Mouse (Mus musculus) CH12.LX (cell line): Measurements from ENCODE around the gene Man1b1. TPM values are rescaled to one million over a fixed set of nuclear protein-coding genes. Genes with fewer than 3 reads are reported as not detected.
A peak's percentile ranks its signal among the peaks of the same experiment; 100 is the strongest.

ENCODE experiments used
- DNase-seq: peaks from one replicate; pipeline ENCODE4 v3.0.0-alpha.2; 2013; ENCODE audit errors: extremely low read depth
- H3K27ac ChIP-seq: 2 replicates; pipeline ENCODE4 v1.5.1; 2012; ENCODE audit warnings: low read depth, mild to moderate bottlenecking, control low read depth, moderate library complexity; ENCODE audit not compliant: insufficient read depth
- H3K27me3 ChIP-seq: replicated peaks from 2 replicates; pipeline ENCODE3; 2012; ENCODE audit warnings: inconsistent platforms
- H3K36me3 ChIP-seq, 2 experiments: replicated peaks in 1 of 2; 2 replicates each; pipeline versions ENCODE3 to v1.6.1; 2012; ENCODE audit warnings: inconsistent platforms in 1 of 2, low read length in 1 of 2, mild to moderate bottlenecking in 1 of 2, mixed read lengths in 1 of 2, moderate library complexity in 1 of 2; ENCODE audit not compliant: control insufficient read depth in 1 of 2, insufficient read depth in 1 of 2
- H3K4me1 ChIP-seq, 2 experiments: 2 replicates each; pipeline ENCODE4 v1.6.1; 2012; ENCODE audit warnings: inconsistent platforms in 1 of 2, moderate library complexity in 1 of 2; ENCODE audit not compliant: insufficient read depth in 2 of 2, control insufficient read depth in 1 of 2
- H3K4me2 ChIP-seq: 2 replicates; pipeline ENCODE4 v1.6.1; 2012; ENCODE audit warnings: low read depth, mild to moderate bottlenecking, control low read depth; ENCODE audit not compliant: poor library complexity, insufficient read depth, severe bottlenecking
- H3K4me3 ChIP-seq, 3 experiments: fragments of 150-350 bp in 1 of 3; sonication (generic) in 1 of 3; replicated peaks in 1 of 3; 2 replicates each; pipeline versions ENCODE3 to v1.5.1; 2011 to 2012; ENCODE audit warnings: low read depth in 2 of 3, low read length in 2 of 3, mild to moderate bottlenecking in 2 of 3, moderate library complexity in 2 of 3, control low read depth in 1 of 3, improper control_type of control experiment in 1 of 3, inconsistent platforms in 1 of 3, mixed read lengths in 1 of 3; ENCODE audit not compliant: poor library complexity in 1 of 3
- H3K79me2 ChIP-seq: replicated peaks from 2 replicates; pipeline ENCODE4 v1.6.1; 2012; ENCODE audit warnings: mild to moderate bottlenecking, moderate library complexity; ENCODE audit not compliant: control insufficient read depth, poor library complexity, insufficient read depth, severe bottlenecking; ENCODE audit errors: extremely low read depth
- H3K9ac ChIP-seq: 2 replicates; pipeline ENCODE4 v1.6.1; 2012; ENCODE audit warnings: low read depth, mild to moderate bottlenecking, control low read depth, moderate library complexity; ENCODE audit not compliant: insufficient read depth
- H3K9me3 ChIP-seq: replicated peaks from 2 replicates; pipeline ENCODE3; 2012; ENCODE audit warnings: low read length, inconsistent platforms, mixed read lengths
- CTCF ChIP-seq, 2 experiments: IDR thresholded peaks in 1 of 2; conservative IDR thresholded peaks in 1 of 2; 2 replicates each; pipeline ENCODE4 v1.5.1; 2011 to 2012; ENCODE audit warnings: low read depth in 2 of 2, low read length in 2 of 2, improper control_type of control experiment in 1 of 2, inconsistent platforms in 1 of 2, mild to moderate bottlenecking in 1 of 2, moderate library complexity in 1 of 2
- JUN ChIP-seq: IDR thresholded peaks from 2 replicates; pipeline ENCODE4 v1.6.1; 2011; ENCODE audit warnings: low read depth, mild to moderate bottlenecking, low read length, improper control_type of control experiment, moderate library complexity; ENCODE audit not compliant: insufficient read depth
- MAFK ChIP-seq: IDR thresholded peaks from 2 replicates; pipeline ENCODE4 v1.6.1; 2011; ENCODE audit warnings: low read length, improper control_type of control experiment; ENCODE audit not compliant: insufficient replicate concordance
- NELFE ChIP-seq: IDR thresholded peaks from 2 replicates; pipeline ENCODE4 v1.6.1; 2011; ENCODE audit warnings: low read depth, low read length, improper control_type of control experiment
- RAD21 ChIP-seq: IDR thresholded peaks from 2 replicates; pipeline ENCODE4 v1.6.1; 2011; ENCODE audit warnings: low read depth, mild to moderate bottlenecking, low read length, improper control_type of control experiment, moderate library complexity
- SMC3 ChIP-seq: IDR thresholded peaks from 2 replicates; pipeline ENCODE4 v1.6.1; 2011; ENCODE audit warnings: low read depth, low read length, improper control_type of control experiment
- ZNF384 ChIP-seq: IDR thresholded peaks from 2 replicates; pipeline ENCODE4 v1.6.1; 2012; ENCODE audit warnings: low read depth, low read length, improper control_type of control experiment, inconsistent platforms
- dilution Hi-C: fragments of 300-500 bp; cut with MboI; formaldehyde crosslinking; loops from 2 replicates; pipeline ENCODE4 v1.14.3; 2020; ENCODE audit warnings: low sequenced_read_pairs; ENCODE audit not compliant: extremely low pct_unique_long_range_greater_than_20kb, extremely low pct_ligation_motif_present
- in situ Hi-C: fragments of 300-500 bp; cut with MboI; formaldehyde crosslinking; loops from 3 replicates; pipeline ENCODE4 v1.14.3; 2019; ENCODE audit warnings: low sequenced_read_pairs, low pct_ligation_motif_present, low pct_unique_long_range_greater_than_20kb, mixed read lengths
- polyA plus RNA-seq: library from polyadenylated mRNA; unstranded; fragments of >175 nt; gene quantifications from 2 replicates; pipeline ENCODE4 v1.2.1, GENCODE M21; 2012; ENCODE audit warnings: low read depth; ENCODE audit not compliant: insufficient read length
- total RNA-seq, 2 experiments: library from RNA; depleted of rRNA; stranded (reverse); fragments of 300-350 nt in 1 of 2; fragments of >200 nt in 1 of 2; gene quantifications; 2 replicates each; pipeline ENCODE4 v1.2.3; 2012 to 2014

The Man1b1 gene
- total and polyA plus RNA-seq, 3 experiments, result 39.3 to 68.8 (median 45.7) TPM

DNA sequence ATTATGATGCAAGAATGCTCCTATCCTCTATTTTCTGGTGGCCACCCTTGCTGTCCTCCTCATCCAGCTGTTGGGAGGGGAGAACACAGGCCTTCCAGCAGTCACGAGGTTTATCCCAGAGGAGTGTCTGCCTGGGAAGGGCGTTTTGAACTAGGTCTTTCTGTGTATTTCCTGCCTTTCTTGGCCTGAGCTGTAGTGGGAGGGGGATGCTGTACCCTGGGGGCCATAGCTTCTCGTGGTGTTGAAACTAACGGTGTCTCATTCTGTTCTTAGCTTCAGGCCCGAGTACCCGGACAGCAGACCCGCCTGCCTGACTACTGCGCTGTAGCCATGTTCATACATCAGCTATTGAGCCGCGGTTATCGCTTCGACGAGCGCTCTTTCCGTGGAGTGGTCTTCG is 68.2 kb downstream of the Man1b1 start:
- DNase-seq, result no peak
- Histone ChIP-seq H3K4me3 (no peak overlapping the region), H3K9ac (no peak overlapping the region), H3K27me3 (peaks cover 94% of the 10 kb centered on the region), H3K36me3 (no peaks in the 10 kb centered on the region), H3K4me1 (no peaks in the 10 kb centered on the region), H3K9me3 (no peaks in the 10 kb centered on the region), H3K27ac (no peak overlapping the region), H3K4me2 (no peak overlapping the region), H3K79me2 (no peaks in the 10 kb centered on the region)
- in situ Hi-C loops (loop anchor here (5.0 kb wide), 1 partner anchor 33 kb away; the partner anchor contains the start of gene Uap1l1), dilution Hi-C loops (no loop called here)
- TF ChIP-seq ZNF384 (no peak), MAFK (no peak)

DNA sequence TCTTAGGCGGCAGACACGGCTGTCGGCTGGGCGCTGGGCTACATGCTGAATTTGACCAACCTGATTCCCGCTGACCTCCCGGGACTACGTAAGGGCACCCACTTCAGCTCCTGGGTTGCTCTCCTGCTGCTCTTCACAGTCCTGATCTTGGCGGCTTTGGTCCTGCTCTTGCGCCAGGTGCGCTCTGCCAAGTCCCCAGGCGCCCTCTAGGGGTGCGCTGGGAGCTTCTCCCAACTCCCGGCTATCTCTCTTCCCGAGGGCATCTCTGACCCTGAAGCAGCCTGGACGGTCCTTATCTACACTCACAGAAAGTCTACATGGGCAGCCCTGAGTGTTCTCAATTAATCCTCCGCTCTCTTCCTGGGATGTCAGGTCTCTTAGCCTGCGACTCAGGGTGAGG is 68.6 kb downstream of the Man1b1 start:
- in situ Hi-C loops, result loop anchor here (5.0 kb wide), 1 partner anchor 33 kb away; the partner anchor contains the start of gene Uap1l1
- Histone ChIP-seq H3K27me3 (peaks cover 94% of the 10 kb centered on the region), H3K79me2 (no peaks in the 10 kb centered on the region), H3K36me3 (no peaks in the 10 kb centered on the region), H3K4me3 (no peak overlapping the region), H3K9ac (no peak overlapping the region), H3K4me2 (no peak overlapping the region), H3K9me3 (no peaks in the 10 kb centered on the region), H3K4me1 (no peaks in the 10 kb centered on the region), H3K27ac (no peak overlapping the region)
- no peak for DNase-seq
- peak; percentile 48 for TF ChIP-seq SMC3
- TF ChIP-seq JUN, result no peak
- TF ChIP-seq CTCF (conservative IDR thresholded peaks at IDR 0.05 in 1 of 2, IDR thresholded peaks at IDR 0.05 in 1 of 2; ENCODE audit: low read depth in 2 of 2, low read length in 2 of 2), result peak in 1 of 2 experiments; percentile 79; a peak in 3 of 4 replicates
- TF ChIP-seq NELFE, result peak; percentile 30; the same call in 1 of the 2 replicates
- TF ChIP-seq RAD21, result peak; percentile 62
- dilution Hi-C loops, result no loop called here

Other genes with a start within 250 kb of the Man1b1 start
Only the 20 nearest of the 37 such genes appear.
- 356 and 564 TPM in 2 replicates for gene Tubb4b, start 107.6 kb upstream of the Man1b1 start, total RNA-seq (2012; rRNA removed)
- 592 and 605 TPM in 2 replicates for gene Tubb4b, start 107.6 kb upstream of the Man1b1 start, total RNA-seq (2014; rRNA removed)
- gene Tubb4b, start 107.6 kb upstream of the Man1b1 start, polyA plus RNA-seq, result 490 and 520 TPM in 2 replicates
- not detected in 2 replicates for gene Slc34a3, start 98.0 kb upstream of the Man1b1 start, total RNA-seq (2012; rRNA removed)
- not detected in 2 replicates for gene Slc34a3, start 98.0 kb upstream of the Man1b1 start, total RNA-seq (2014; rRNA removed)
- not detected in 2 replicates for gene Slc34a3, start 98.0 kb upstream of the Man1b1 start, polyA plus RNA-seq
- gene Rnf224, start 95.6 kb upstream of the Man1b1 start, total RNA-seq (2012; rRNA removed), result not detected in 2 replicates
- gene Rnf224, start 95.6 kb upstream of the Man1b1 start, total RNA-seq (2014; rRNA removed), result not detected in 2 replicates
- not detected in 2 replicates for gene Rnf224, start 95.6 kb upstream of the Man1b1 start, polyA plus RNA-seq
- 0.92 and 1.7 TPM in 2 replicates for gene Rnf208, start 90.1 kb upstream of the Man1b1 start, total RNA-seq (2012; rRNA removed)
- 0.24 and 0.34 TPM in 2 replicates for gene Rnf208, start 90.1 kb upstream of the Man1b1 start, total RNA-seq (2014; rRNA removed)
- gene Rnf208, start 90.1 kb upstream of the Man1b1 start, polyA plus RNA-seq, result 0.78 and 1.4 TPM in 2 replicates
- not detected in 2 replicates for gene Cysrt1, start 89.9 kb upstream of the Man1b1 start, total RNA-seq (2012; rRNA removed)
- not detected in 2 replicates for gene Cysrt1, start 89.9 kb upstream of the Man1b1 start, total RNA-seq (2014; rRNA removed)
- not detected in 2 replicates for gene Cysrt1, start 89.9 kb upstream of the Man1b1 start, polyA plus RNA-seq
- 8.9 and 9.5 TPM in 2 replicates for gene AL732309.1, start 85.5 kb upstream of the Man1b1 start, total RNA-seq (2012; rRNA removed)
- gene AL732309.1, start 85.5 kb upstream of the Man1b1 start, total RNA-seq (2014; rRNA removed), result 6.7 and 9.6 TPM in 2 replicates
- 3.5 and 4.5 TPM in 2 replicates for gene AL732309.1, start 85.5 kb upstream of the Man1b1 start, polyA plus RNA-seq
- 22.7 and 28.3 TPM in 2 replicates for gene Tmem203, start 76.9 kb upstream of the Man1b1 start, total RNA-seq (2012; rRNA removed)
- 18.4 and 21.2 TPM in 2 replicates for gene Tmem203, start 76.9 kb upstream of the Man1b1 start, total RNA-seq (2014; rRNA removed)
- 14.5 and 21.5 TPM in 2 replicates for gene Tmem203, start 76.9 kb upstream of the Man1b1 start, polyA plus RNA-seq
- gene Tprn, start 69.7 kb upstream of the Man1b1 start, total RNA-seq (2012; rRNA removed), result 13.1 and 14.3 TPM in 2 replicates
- 7.0 and 8.2 TPM in 2 replicates for gene Tprn, start 69.7 kb upstream of the Man1b1 start, total RNA-seq (2014; rRNA removed)
- 17.0 and 19.3 TPM in 2 replicates for gene Tprn, start 69.7 kb upstream of the Man1b1 start, polyA plus RNA-seq
- 80.6 and 98.5 TPM in 2 replicates for gene Ssna1, start 59.9 kb upstream of the Man1b1 start, total RNA-seq (2012; rRNA removed)
- 72.9 and 82.0 TPM in 2 replicates for gene Ssna1, start 59.9 kb upstream of the Man1b1 start, total RNA-seq (2014; rRNA removed)
- gene Ssna1, start 59.9 kb upstream of the Man1b1 start, polyA plus RNA-seq, result 51.4 and 74.9 TPM in 2 replicates
- 13.6 and 14.5 TPM in 2 replicates for gene Anapc2, start 59.9 kb upstream of the Man1b1 start, total RNA-seq (2012; rRNA removed)
- gene Anapc2, start 59.9 kb upstream of the Man1b1 start, total RNA-seq (2014; rRNA removed), result 9.6 and 13.0 TPM in 2 replicates
- 48.7 and 55.2 TPM in 2 replicates for gene Anapc2, start 59.9 kb upstream of the Man1b1 start, polyA plus RNA-seq
- not detected in 2 replicates for gene Tmem210, start 44.2 kb upstream of the Man1b1 start, total RNA-seq (2012; rRNA removed)
- gene Tmem210, start 44.2 kb upstream of the Man1b1 start, total RNA-seq (2014; rRNA removed), result not detected in 2 replicates
- gene Tmem210, start 44.2 kb upstream of the Man1b1 start, polyA plus RNA-seq, result not detected in 2 replicates
- gene Lrrc26, start 42.4 kb upstream of the Man1b1 start, total RNA-seq (2012; rRNA removed), result not detected in 2 replicates
- gene Lrrc26, start 42.4 kb upstream of the Man1b1 start, total RNA-seq (2014; rRNA removed), result not detected in 2 replicates
- not detected in 2 replicates for gene Lrrc26, start 42.4 kb upstream of the Man1b1 start, polyA plus RNA-seq
- 0.04 and 0.17 TPM in 2 replicates for gene Grin1, start 13.2 kb upstream of the Man1b1 start, total RNA-seq (2012; rRNA removed)
- 0.08 and 0.36 TPM in 2 replicates for gene Grin1, start 13.2 kb upstream of the Man1b1 start, total RNA-seq (2014; rRNA removed)
- 0.06 TPM in 1 of 2 replicates, not detected in the other for gene Grin1, start 13.2 kb upstream of the Man1b1 start, polyA plus RNA-seq
- 21.0 and 36.0 TPM in 2 replicates for gene Dpp7, start 24.0 kb downstream of the Man1b1 start, total RNA-seq (2012; rRNA removed)
- gene Dpp7, start 24.0 kb downstream of the Man1b1 start, total RNA-seq (2014; rRNA removed), result 16.2 and 19.4 TPM in 2 replicates
- 20.9 and 22.7 TPM in 2 replicates for gene Dpp7, start 24.0 kb downstream of the Man1b1 start, polyA plus RNA-seq
- 14.5 and 16.2 TPM in 2 replicates for gene Uap1l1, start 33.3 kb downstream of the Man1b1 start, total RNA-seq (2012; rRNA removed)
- 3.3 and 4.3 TPM in 2 replicates for gene Uap1l1, start 33.3 kb downstream of the Man1b1 start, total RNA-seq (2014; rRNA removed)
- 27.6 and 30.8 TPM in 2 replicates for gene Uap1l1, start 33.3 kb downstream of the Man1b1 start, polyA plus RNA-seq
- gene Sapcd2, start 40.0 kb downstream of the Man1b1 start, total RNA-seq (2012; rRNA removed), result 27.3 and 32.1 TPM in 2 replicates
- gene Sapcd2, start 40.0 kb downstream of the Man1b1 start, total RNA-seq (2014; rRNA removed), result 21.9 and 22.5 TPM in 2 replicates
- 16.5 and 16.9 TPM in 2 replicates for gene Sapcd2, start 40.0 kb downstream of the Man1b1 start, polyA plus RNA-seq
- gene Entpd2, start 63.5 kb downstream of the Man1b1 start, total RNA-seq (2012; rRNA removed), result not detected in 2 replicates
- gene Entpd2, start 63.5 kb downstream of the Man1b1 start, total RNA-seq (2014; rRNA removed), result not detected in 2 replicates
- not detected in 2 replicates for gene Entpd2, start 63.5 kb downstream of the Man1b1 start, polyA plus RNA-seq
- gene Npdc1, start 67.0 kb downstream of the Man1b1 start, total RNA-seq (2012; rRNA removed), result 3.4 and 5.5 TPM in 2 replicates
- not detected in 2 replicates for gene Npdc1, start 67.0 kb downstream of the Man1b1 start, total RNA-seq (2014; rRNA removed)
- 0.49 and 0.78 TPM in 2 replicates for gene Npdc1, start 67.0 kb downstream of the Man1b1 start, polyA plus RNA-seq
- gene Fut7, start 90.9 kb downstream of the Man1b1 start, total RNA-seq (2012; rRNA removed), result 0.17 and 0.25 TPM in 2 replicates
- gene Fut7, start 90.9 kb downstream of the Man1b1 start, total RNA-seq (2014; rRNA removed), result 0.17 and 0.51 TPM in 2 replicates
- 0.57 and 0.74 TPM in 2 replicates for gene Fut7, start 90.9 kb downstream of the Man1b1 start, polyA plus RNA-seq
- gene Abca2, start 96.4 kb downstream of the Man1b1 start, total RNA-seq (2012; rRNA removed), result 10.5 and 13.0 TPM in 2 replicates
- 3.1 and 5.0 TPM in 2 replicates for gene Abca2, start 96.4 kb downstream of the Man1b1 start, total RNA-seq (2014; rRNA removed)
- gene Abca2, start 96.4 kb downstream of the Man1b1 start, polyA plus RNA-seq, result 15.7 and 23.4 TPM in 2 replicates